Mouse (Mus musculus): ENCODE results near the gene Gtf3c1.
"Not testable (repeated sequence)": the region's sequence is repeated elsewhere in the genome, so short reads cannot be mapped to it uniquely, and the experiment has no call there.

Gene Gtf3c1

DNA sequence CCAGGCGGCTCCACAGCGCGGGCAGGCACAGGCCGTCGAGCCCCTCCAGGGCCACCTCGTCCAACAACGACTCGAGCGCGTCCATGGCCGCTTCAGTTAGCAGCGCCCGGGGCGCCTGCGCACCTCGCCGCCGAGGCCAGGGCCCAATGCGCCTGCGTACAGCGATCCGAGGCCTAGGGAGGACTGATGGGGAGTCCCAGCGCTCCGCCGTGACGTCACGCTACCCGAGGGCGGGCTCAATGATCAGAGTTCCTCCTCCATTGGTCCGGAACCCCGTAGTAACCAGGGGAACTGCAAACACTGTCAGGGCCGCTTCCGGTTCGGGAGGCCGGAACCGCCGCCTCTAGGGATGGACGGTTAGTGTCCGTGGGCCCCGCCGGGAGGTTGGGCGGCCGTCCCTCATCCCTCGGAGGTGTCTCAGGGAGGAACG lies at the start of gene Gtf3c1, which contains the start of gene D430042O09Rik:
Gene Gtf3c1, minus strand, starts transcription at position 188 of the 430 bp plus-strand sequence.
Gene D430042O09Rik, plus strand, starts transcription at position 296 of the 430 bp plus-strand sequence.
- DNase-seq (ENCODE audit: low spot score), result peak; percentile 99

GRCm38 (mm10) chr7:125756806-125757205 lies 49.2 kb upstream of the Gtf3c1 start:
- DNase-seq (ENCODE audit: low spot score), result no peak

DNA sequence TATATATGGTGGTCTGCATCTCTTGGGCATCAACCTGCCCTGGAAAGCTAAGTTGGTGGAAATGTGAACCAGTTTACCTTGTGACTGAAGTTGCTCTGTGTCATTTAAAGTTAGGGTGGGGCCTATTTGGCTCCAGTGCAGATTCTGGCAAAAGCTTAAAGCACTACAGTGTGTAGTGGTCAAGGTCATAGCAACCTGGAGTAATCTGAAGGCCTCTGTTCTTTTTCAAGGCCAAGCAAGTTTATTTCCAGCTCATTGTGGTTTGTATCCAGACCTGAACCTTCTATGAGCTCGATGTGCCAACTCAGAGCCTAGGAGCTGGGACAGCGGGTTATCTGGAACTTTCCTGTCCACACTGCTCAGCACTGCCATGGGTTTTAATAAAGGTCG lies 45.7 kb upstream of the Gtf3c1 start:
- no peak for DNase-seq (ENCODE audit: low spot score)

GRCm38 (mm10) chr7:125752699-125753325 lies 45.2 kb upstream of the Gtf3c1 start:
- DNase-seq (ENCODE audit: low spot score), result no peak

DNA sequence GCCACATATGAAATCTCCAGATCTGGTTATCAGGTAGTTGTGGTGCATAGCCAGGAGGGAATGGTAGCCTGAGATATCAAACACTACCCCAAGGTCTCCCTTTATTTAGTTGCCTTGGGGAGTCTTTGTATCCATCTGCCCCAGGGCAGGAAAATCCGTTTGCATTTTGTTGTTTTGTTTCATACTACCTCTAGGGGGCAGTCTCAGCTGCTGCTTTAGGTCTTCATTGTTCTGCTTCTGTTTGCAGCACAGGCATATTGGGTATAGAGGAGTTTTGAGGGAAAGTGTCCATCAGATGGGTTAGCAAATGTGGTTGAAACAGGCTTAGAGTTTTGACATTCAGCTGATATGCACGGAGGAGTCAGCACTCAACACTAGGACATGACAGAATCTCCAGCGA lies 40.6 kb upstream of the Gtf3c1 start:
- DNase-seq (ENCODE audit: low spot score), result no peak

GRCm38 (mm10) chr7:125747316-125747690 lies 39.7 kb upstream of the Gtf3c1 start:
- no peak for DNase-seq (ENCODE audit: low spot score)

DNA sequence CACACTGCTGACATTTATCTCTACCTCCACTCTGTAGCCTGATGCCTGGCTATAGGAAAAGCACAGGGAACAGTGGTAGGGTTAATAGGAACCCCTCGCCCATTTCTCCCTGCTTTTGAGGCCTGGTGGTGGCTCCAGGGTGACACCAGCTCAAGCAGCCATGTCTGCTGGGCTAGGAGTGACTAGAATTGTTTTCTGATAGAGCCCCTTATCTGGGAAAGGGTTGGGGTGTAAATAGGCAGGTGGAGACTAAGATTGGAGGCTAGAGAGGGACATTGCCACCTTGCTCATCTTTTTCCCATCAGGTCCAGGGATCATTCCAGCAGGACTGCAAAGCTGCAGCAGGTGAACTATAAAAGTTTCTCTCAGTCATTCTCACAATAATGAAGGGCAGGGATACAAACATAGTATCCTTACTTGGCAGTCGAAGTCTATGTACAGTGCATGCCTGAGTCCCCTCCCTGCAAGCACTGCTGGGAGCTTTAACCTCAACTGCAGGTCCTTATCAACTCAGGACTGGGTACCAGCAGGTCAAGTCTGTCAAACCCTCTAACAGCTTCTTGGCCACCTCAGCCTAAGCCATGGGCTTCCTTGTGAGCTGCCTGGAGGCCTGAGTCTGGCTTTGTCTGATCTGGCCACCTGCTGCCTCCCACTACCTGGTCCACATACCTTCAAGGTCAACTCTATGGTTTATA lies 39.2 kb upstream of the Gtf3c1 start:
- DNase-seq (ENCODE audit: low spot score), result no peak

DNA sequence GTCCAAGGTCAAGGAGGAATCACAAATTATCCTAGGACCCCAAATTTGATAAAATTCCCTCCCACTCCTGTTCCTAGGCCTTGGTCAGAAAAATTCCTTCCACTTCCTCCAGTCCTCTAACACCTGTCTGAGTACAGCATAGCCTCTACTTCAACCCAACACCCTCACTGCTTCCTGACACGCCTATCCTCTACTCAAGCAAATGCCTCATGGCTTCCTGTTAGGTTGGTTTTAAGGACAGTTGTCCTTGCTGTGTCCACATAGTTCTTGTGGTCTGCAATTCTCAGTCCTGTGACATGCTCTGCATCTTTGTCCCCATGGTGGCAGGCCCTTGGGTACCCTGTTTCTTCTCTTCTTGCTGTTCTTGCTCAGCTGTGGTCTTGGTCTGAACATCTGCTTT lies 37.2 kb upstream of the Gtf3c1 start:
- no peak for DNase-seq (ENCODE audit: low spot score)

DNA sequence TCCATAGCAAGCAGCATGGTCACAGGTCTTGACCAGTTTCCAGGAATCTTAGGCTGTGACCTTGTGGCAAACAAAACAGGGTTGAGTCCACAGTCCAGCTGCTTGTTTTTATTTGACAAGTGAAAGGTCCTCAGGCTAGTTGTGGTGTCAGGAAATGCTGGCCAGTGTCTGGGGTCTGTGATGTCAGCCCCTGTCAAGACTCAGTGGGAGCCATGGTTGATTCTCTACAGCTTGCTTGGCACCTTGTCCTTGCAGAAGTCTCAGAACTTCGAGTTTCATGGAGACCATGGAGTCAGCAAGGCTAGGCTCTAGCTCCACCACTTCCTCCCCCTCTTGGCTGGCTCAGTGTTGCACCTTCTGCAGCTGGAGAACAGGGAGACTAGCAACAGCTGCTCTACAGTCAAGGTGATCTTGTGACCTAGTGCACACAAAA lies 33.7 kb upstream of the Gtf3c1 start:
- DNase-seq (ENCODE audit: low spot score), result no peak

DNA sequence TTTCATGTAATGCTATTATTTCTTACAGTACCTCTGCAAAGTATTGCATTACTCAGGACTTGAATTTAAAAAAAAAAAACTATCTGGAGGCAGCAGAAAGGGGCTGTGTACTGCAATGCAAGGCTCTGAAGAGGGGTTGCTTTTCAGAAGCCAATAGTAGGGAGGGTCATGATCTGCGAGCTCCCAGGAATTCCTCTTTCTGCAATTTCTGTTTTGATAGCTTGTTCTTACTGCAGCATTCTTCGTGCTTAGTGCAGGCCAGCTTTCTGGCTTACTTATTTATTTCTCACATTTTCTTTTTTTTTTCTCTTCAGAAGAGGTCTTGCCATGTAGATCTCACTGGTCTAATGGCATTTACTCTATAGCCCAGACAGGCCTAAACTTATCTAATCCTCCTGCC lies 32.9 kb upstream of the Gtf3c1 start:
- no peak for DNase-seq (ENCODE audit: low spot score)

DNA sequence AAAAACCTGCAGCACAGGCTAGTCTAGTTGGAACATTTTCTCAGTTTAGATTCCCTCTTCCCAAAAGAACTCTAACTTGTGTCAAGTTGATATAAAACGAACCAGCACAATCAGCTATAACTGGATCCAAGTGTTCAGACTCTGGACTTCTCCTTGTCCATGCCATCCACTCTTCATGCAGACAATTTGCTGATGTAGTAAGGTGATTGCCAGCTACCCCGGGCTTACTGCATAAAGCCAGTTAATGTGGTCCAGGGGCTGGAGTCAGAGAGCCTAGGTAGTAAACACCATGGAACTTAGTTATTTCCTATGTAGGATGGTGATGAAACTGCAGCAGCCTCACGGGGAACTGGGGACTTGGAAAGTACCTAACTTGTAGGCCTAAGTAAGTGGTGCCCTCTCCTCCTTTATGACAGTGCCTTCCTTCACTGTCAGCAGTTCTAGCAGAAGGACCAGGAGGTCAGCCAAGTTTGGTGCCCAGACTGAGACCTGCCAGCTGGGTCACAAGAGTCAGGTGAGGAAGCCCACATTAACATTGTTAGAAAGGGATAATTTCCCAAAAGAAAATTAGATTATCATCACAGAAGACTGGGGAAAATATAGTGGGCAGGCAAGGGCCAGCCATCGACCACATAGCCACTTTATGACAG lies 28.9 kb upstream of the Gtf3c1 start:
- DNase-seq (ENCODE audit: low spot score), result no peak

DNA sequence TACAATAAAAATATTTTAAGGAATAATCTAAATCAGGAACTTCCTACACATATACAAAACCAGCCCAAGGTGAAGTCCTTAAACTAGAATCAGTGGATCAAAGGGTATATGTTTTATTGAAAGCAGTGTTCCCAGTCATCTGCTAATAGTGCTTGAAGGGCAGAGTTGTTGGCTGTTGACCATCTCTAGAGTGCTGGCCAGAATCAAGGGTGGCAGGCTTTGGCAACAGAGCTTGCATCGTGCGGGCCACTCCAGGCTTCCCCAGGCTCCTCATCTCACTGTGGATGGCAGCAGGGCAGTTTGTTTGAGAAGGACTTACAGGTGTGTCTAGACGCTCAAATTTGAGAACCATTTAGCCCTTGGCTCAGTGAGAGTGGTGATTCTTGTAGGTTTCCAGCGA lies 26.2 kb upstream of the Gtf3c1 start:
- DNase-seq (ENCODE audit: low spot score), result no peak

DNA sequence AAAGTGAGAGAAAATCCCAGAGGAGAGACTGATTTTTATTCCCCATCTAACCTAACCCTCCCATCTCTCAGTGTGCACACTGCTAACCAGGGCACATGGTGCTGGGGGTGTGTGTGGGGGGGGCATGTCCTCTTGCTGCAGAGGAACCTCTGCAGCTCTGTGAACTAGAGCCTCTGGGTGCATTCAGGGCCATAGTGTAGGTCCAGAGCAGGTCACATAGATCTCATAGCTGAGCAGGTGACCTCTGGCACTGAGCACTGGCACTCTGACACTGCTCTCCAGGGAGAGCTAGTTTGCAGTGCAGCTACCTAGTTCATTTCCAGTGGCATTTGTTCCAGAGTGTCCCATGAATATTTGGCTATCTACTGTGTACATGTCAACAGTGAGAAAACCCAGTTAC lies 24.1 kb upstream of the Gtf3c1 start:
- no peak for DNase-seq (ENCODE audit: low spot score)

GRCm38 (mm10) chr7:125723189-125723972 lies 15.8 kb upstream of the Gtf3c1 start:
- no peak for DNase-seq (ENCODE audit: low spot score)

- DNase-seq (ENCODE audit: low spot score), result no peak
These were observed 14.5 kb upstream of the Gtf3c1 start for GRCm38 (mm10) chr7:125722127-125722526.

- no peak for DNase-seq (ENCODE audit: low spot score)
These were observed 13.5 kb upstream of the Gtf3c1 start for GRCm38 (mm10) chr7:125721033-125721432.

GRCm38 (mm10) chr7:125720370-125720769 lies 12.8 kb upstream of the Gtf3c1 start:
- no peak for DNase-seq (ENCODE audit: low spot score)

GRCm38 (mm10) chr7:125717612-125718011 lies 10.0 kb upstream of the Gtf3c1 start:
- DNase-seq (ENCODE audit: low spot score), result no peak

GRCm38 (mm10) chr7:125716724-125717123 lies 9.1 kb upstream of the Gtf3c1 start:
- no peak for DNase-seq (ENCODE audit: low spot score)

DNA sequence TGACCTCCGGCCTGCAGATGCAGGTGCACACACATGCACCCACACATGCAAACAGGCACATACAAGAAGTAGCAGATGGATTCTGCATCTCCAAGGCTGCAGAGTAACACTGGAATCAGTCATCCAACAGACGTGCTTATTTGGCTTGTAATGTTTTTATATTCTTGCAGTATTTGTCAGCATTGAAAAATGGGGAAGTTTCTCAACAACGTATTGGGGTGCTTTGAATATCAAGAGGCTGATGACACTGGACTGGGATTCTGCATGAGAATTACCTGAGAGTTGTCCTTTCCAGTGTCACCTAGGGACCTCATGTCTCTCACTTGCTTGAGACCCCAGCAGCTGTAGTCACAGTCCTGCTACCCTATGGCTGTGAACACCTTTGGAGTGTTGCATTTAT lies 7.2 kb upstream of the Gtf3c1 start:
- DNase-seq (ENCODE audit: low spot score), result no peak

GRCm38 (mm10) chr7:125713542-125714055 lies 6.0 kb upstream of the Gtf3c1 start:
- DNase-seq (ENCODE audit: low spot score), result not testable (repeated sequence)

GRCm38 (mm10) chr7:125708100-125708499 lies 520 bp upstream of the Gtf3c1 start:
- DNase-seq (ENCODE audit: low spot score), result no peak
